Comparison of ENCODE assay signal across 15 mouse cellular contexts in genomic region chr3:94559931-94560429, GRCm38 (mm10).
"Had no signal": no experiment of that assay in that cellular context is flagged by ENCODE, and none has a peak within 500 bp of the region (broad histone marks: within the 10 kb centered on the region; RNA-seq: fewer than 3 reads in every experiment).

No protein-coding gene starts in this region.

- H3K27ac ChIP-seq: kidney, embryonic 15.5 days; limb, embryonic 12.5 days; limb, embryonic 15.5 days; liver, embryonic 14.5 days; midbrain, embryonic 12.5 days had no signal

- H3K4me3 ChIP-seq: kidney, embryonic 15.5 days; limb, embryonic 12.5 days; limb, embryonic 15.5 days; midbrain, embryonic 12.5 days had no signal

- H3K9me3 ChIP-seq: kidney, embryonic 15.5 days; limb, embryonic 12.5 days; limb, embryonic 15.5 days; midbrain, embryonic 12.5 days had no signal

- H3K9ac ChIP-seq: kidney, embryonic 15.5 days; limb, embryonic 12.5 days; limb, embryonic 15.5 days; liver, embryonic 14.5 days; liver, postnatal 0 days; lung, embryonic 14.5 days; midbrain, embryonic 12.5 days had no signal

- DNase-seq: kidney, postnatal 14 days; left cerebral cortex, postnatal 4 days; liver, postnatal 0 days; lung, embryonic 14.5 days; thymus, adult 2 months; thymus, postnatal 14 days; thymus, postnatal 4 days had no signal

- H3K27me3 ChIP-seq: kidney, embryonic 15.5 days; limb, embryonic 12.5 days; limb, embryonic 15.5 days; midbrain, embryonic 12.5 days had no signal

- H3K4me1 ChIP-seq: midbrain, embryonic 12.5 days had no signal

- ATAC-seq: intestine, postnatal 0 days; liver, postnatal 0 days; lung, postnatal 0 days had no signal

- H3K4me2 ChIP-seq: kidney, embryonic 15.5 days; limb, embryonic 12.5 days; limb, embryonic 15.5 days; liver, embryonic 11.5 days; lung, embryonic 14.5 days; midbrain, embryonic 12.5 days had no signal
